Mouse (Mus musculus): Measurements from ENCODE around the gene Mycbp2.

DNA sequence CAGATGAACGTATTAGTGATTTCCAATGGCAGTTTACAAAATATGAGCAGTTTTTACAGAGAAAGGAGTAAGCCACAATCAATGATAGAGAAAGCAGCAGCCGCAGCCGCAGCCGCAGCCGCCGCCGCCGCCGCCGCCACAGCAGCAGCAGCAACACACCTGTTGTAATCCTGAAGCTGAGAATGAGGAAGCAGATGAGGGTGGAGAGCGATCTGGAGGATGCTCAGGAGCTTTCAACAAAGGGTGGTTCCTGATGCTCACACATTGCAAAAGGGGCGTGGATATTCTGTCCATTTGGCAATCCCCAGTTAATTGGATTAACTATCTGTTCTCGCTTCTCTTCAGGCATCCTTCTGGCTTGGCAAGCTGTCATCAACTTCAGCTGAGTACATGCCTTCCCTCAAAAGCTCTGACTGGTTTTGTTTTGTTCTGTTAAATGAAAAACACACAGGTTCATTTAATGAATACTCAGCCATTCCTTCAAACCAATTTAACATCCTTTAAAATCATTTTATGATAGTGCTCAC, 38.5 kb upstream of the Mycbp2 start:
- no peak for TF ChIP-seq POLR2A (IDR thresholded peaks at IDR 0.05; ENCODE audit: borderline replicate concordance, low read depth, low read length)
- no peak for TF ChIP-seq CTCF (IDR thresholded peaks at IDR 0.05; ENCODE audit: low read depth, low read length)

Measured in bone marrow macrophage, adult 2 months (primary cell).